Mouse (Mus musculus): ENCODE results near the gene Mon2.

Mon2 gene

GRCm38 (mm10) chr10:122961494-122961893 is 114.8 kb downstream of the Mon2 start:
- no peak for DNase-seq

DNA sequence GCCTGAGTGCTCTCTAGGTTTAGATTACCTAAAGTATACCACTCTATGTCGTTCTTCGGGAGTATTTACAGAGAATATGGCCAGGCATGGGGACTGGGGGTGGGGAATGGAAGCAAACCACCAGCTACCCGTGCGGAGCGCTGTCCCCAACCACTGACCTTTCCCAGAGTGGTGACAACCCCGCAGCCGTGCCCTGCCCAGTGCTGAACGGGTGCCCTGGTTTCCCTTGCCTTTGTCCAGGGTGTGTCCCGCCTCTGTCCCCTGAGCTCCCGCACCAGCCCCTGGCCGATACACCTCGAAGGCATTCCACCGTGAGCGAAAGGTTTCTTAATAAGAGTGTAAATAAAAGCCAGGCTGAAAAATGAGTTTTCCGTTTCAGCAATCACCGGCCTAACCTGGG is 115.6 kb downstream of the Mon2 start:
- no peak for DNase-seq

DNA sequence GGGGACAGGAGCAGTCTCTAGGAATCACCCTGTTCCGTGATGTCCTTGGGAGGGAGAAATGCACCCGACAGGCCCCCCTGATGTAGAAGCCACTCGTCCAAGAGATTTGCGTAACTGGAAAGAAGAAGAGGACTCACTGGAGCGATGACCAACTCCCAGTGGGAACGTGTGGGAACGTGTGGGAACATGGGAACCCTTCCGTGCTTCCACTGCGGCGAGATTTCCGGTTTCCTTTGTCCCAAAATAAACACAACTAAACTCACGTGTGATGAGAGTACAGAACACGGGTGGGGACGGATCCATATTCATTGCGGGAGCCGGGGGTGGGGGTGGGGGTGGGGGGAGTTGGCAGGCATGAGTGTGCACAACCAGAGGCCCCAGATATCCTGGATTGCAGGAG is 116.1 kb downstream of the Mon2 start:
- no peak for DNase-seq

- no peak for DNase-seq
These were observed 117.6 kb downstream of the Mon2 start for GRCm38 (mm10) chr10:122958699-122959098.

- no peak for DNase-seq
These were observed 118.4 kb downstream of the Mon2 start for GRCm38 (mm10) chr10:122957918-122958317.

DNA sequence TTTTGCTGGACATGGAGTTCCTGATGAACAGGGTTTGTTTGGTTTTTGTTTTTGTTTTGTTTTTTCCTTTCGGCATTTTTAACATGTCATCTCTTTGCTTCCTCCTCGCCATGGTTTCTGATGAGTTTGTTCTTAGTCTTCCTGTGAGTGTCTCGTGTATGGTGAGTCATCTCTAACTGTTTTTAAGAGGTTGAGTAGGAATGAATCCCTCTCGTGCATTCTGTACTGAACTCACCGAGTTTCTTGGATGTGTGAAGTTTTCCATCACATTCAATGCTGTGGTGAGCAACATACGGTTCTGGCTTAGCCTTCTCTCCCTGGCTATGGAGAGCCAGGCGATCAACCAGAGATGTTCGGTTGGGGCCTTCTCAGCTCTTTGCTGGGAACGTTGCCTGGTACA is 122.7 kb downstream of the Mon2 start:
- no peak for DNase-seq

- DNase-seq, result no peak
These were observed 125.3 kb downstream of the Mon2 start for GRCm38 (mm10) chr10:122950966-122951365.

GRCm38 (mm10) chr10:122944888-122945287 is 131.4 kb downstream of the Mon2 start:
- DNase-seq, result no peak

- DNase-seq, result no peak
These were observed 132.5 kb downstream of the Mon2 start for GRCm38 (mm10) chr10:122943824-122944223.

- no peak for DNase-seq
These were observed 133.5 kb downstream of the Mon2 start for GRCm38 (mm10) chr10:122942771-122943170.
